Mouse (Mus musculus) T-helper 1 cell (primary cell): Measurements from ENCODE around the gene 9230112D13Rik.

Experiments
- in situ Hi-C: fragments of 300-600 bp; cut with MboI, MseI; formaldehyde crosslinking; loops from one replicate; pipeline ENCODE4 v1.15.1; 2025; ENCODE audit warnings: high pct_unique_total_duplicates

9230112D13Rik gene

DNA sequence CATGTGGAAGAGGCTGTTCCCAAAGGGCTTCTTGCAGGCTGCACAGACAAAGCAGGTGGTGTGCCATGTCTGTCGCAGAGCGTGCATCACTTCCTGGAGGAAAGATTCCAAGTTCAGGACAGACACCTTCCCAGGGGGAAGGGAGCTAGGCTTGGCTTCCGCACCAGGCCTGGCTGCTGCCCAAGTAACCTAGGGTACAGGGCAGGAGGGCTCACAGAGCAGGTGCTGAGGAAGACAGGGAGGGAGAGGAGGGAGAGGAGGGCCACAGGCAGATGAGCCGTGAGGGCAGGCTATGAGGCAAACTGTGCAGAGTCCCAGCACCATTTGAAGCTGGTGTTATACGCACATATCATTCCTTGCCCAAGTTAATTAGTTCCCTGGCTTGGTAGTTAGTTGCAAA, 19.3 kb upstream of the 9230112D13Rik start:
- in situ Hi-C loops: no loop called here

DNA sequence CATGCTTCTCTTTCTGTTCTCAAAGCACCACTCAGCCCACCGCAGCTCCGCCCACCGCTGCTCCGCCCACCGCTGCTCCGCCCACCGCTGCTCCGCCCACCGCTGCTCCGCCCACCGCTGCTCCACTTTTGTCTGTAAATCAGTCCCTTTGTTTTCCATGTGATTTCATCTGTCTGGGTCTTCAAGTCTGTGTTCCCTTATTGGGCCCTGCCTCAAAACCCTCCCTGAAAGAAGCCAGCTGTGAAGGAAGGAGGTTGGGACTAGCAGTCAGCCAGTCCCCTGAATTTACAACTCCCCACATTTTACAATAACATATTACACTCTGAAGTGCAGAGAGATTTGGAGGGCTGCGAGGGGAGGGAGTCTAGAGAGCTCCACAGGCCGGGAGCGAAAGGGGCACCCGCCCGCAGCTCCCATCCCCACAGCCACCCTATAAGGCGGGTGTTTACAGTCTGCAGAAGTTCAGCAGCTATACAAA, 18.1 kb upstream of the 9230112D13Rik start:
- in situ Hi-C loops: no loop called here

DNA sequence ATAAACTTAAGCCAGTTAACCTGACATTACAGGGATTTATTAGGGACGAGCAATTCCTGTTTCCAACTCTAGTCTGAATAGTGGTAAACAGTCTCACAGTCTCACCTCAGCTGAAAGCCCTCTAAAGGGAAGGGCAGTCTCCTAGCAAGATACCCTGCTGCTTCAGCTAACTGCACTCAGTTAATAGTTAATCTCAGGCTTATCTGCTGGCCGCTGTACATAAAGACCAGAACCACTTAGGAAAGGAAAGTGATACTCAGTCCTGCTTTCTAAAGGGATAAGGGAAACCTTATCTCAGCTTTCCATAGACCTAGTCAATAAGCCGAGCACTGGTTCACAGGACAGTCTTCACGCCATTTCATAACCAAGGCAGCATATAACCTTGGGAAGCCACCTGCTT, 13.3 kb upstream of the 9230112D13Rik start:
- in situ Hi-C loops: no loop called here

DNA sequence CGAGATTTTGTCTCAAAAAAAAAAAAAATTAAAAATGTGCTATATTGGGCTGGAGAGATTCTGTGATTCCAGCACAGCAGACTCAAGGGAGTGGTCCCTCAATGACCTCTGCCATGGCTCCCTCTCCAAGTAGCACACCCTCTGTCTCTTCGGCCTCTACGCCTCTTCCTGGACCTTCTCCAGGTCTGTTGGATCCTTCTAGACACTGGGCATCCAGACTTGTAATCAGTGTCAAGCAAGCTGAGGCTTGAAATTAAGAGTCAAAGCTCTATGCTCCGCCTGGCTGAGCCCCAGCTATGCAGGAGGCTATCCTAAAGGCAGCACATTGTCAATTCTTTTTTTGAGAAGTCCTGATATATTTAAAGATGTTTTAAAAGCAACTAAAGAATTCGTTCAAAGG, 10.9 kb upstream of the 9230112D13Rik start:
- in situ Hi-C loops: no loop called here

DNA sequence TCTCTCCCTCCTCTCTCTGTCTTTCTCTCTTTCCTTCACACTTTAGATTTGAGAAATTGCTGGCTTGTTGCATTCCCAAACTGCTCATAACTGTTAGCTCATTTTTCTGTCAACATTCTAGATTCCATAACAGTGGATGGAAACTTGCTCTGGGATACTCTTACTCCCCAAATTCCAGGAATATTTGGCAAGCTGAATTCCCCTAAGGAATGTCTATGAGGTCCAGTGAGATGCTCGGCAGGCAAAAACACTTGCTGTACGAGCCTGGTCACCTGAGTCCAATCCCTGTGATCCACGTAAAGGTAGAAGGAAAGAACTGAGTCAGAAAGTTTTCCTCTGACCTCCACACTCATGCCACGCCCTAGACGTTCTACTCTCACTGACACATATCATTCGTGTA, 9.9 kb upstream of the 9230112D13Rik start:
- in situ Hi-C loops: no loop called here

DNA sequence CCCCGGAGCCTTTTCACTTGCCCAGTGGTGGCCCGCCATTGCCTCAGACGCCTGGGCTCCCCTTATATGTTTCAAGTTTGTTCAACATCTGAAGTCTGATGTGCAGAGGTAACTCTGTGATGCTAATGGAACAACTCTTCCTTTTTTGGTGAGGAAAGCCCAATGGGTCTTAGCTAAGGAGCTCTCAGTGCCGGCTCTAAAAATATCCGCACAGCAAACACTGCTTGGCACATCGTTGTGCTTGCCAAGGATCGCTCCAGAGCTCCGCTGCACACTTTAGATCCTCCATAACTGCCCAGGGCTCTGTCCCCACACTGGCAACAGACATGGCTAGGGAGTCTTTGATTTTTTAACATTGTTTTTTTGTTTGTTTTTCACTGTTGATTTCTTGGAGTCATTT, 6.2 kb upstream of the 9230112D13Rik start:
- in situ Hi-C loops: no loop called here

DNA sequence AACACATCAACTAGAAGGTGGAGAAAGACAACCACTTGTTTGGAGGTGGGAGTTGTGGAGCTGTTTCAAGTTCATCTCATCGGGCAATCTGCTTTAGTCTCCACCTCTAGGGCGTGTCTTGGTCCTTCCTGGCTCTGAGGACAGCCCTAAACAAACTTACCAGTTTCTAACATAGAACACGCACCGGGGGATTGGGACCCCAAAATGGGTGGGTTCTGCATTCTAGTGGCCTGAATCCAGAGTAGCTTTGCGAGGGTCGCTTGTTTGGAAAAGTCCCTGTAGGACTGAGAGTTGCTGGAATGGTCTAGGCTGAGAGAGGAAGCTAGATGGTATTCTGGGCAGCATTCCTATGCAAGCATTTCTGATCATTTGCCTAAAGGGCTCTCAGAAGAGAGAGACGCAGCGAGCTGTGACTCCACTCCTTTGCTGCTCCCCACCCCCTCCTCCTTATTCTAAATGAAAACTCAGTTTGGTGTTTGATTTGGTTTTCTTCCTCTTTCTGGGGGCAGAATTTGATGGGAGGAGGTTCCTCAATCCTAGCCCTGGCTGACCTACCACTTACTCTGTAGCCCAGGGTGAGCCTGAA, 4.5 kb downstream of the 9230112D13Rik start:
- in situ Hi-C loops: no loop called here

DNA sequence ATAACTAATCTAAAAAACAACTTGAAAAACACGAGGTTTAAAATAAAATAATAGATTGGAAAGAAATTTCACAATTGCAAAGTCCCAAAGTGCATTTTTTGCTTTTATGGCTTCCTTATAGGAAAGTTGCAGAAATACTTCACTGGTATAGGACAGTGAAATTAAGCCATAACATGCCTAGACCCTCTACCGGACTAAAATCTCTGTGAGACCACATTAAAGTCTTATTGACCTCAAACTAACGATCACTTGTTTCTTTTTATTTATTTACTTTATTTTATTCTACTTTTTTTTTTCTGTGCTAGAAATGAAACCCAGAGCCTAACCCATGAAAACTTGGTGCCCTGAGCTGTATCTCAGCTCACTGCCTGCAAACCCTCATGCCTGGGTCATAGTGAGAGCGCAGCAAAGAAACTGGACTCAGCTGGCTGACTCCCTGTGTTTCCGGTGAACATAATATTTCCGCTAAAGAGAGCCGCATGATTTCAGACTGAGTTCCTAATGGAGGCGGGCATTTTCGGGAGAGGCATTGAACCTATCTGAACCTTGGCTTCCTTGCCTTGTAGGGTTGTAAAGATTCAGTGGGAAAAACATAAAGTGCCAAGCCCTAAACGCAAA, 5.5 kb downstream of the 9230112D13Rik start:
- in situ Hi-C loops: no loop called here

DNA sequence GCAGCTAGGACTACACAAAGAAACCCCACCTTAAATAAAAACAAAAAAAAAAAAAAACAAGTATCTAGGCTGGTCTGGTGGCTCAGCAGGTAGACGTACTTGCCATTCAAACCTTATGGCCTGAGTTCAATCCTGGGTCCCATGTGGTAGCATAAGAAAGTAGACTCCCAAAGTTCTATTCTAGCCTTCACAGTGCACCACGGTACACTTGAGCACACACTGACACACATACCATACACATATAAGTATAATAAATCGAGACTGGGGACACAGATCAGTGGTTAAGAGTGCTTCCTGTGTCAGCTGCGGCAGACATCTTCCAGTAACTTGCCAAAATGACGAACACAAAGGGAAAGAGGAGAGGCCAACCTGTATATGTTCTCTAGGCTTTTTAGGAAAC, 6.7 kb downstream of the 9230112D13Rik start:
- in situ Hi-C loops: no loop called here

DNA sequence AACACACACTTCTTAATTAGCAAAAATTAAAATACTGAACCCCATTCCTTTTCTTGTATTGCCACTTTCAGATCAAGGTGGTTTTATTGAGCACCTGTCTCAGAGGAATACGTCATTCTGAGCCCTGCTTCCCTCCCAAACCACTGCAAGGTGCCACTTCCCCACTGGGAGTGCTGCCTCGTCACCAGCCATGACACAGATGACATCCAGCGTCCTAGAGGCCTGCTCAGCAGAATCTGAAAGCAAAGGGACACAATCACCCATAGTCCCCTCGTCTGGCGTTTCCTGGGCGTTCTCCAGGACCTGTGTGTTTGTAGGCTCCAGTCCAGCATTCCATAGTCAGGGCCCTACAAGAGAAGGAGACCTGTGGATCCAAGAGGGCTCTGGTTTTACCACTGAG, 8.5 kb downstream of the 9230112D13Rik start:
- in situ Hi-C loops: no loop called here

DNA sequence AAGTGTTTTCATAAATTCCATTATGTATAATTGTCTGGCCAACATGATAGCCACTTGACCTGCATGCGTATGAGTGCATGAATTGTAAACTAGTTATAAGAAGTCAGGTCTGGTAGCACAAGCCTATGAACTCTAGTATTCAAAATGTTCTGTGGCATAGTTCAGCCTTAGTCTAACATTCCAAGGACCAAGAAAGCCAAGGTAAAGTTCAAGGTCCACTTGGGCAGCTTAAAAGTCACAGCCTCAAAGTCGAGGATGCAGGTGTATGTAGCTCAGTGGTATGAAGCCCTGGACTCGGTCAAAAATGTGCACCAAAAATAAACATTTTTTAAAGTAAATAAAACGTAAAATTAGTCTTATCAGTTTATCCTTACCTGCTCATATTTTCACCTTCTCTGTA, 10.0 kb downstream of the 9230112D13Rik start:
- in situ Hi-C loops: no loop called here

DNA sequence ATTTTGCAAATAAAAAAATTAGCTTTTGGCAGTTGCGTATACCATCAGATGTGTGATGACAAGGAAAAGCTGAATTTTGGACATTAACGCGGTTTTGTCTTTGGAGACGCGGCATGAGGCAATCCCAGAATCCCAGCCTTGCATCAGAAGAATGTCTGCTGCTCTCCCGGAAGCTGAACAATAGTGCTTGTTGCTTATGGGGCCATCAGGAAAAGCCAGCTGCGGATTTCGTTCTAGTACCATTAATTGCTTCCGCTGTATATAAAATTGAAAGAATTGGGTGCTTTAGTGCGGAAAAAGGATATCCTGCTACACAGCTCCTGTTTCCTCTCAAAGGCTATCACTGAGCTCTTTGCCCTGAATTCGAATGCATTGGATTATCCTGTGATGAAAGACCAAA, 10.7 kb downstream of the 9230112D13Rik start:
- in situ Hi-C loops: no loop called here

DNA sequence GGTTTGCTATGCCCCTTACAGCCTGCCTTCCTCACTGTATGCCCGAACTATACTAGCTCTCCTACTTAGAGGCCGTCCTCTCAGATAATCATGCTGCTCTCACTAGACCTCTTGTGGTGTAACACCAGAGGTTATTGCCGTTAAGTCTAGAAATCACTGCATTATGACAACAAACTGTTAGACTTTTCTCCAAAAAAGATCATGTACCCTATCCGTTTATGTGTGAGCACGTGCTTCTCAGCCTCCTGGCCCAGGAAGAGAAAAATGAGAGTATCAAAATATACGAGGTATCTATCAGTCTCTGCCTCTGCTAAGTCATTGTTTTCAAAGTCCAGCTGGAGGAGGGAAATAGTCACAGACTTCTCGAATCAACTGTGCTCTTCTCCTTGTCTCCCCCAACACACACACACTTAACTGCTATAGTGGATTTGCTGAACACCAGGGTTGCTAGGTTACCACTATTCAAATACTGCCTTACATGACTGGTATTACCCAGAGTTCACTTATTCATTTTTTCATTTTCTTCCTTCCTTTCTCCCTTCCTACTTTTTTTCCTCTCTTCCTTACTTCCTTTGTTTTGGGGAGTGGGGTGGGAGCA, 13.7 kb downstream of the 9230112D13Rik start:
- in situ Hi-C loops: no loop called here

DNA sequence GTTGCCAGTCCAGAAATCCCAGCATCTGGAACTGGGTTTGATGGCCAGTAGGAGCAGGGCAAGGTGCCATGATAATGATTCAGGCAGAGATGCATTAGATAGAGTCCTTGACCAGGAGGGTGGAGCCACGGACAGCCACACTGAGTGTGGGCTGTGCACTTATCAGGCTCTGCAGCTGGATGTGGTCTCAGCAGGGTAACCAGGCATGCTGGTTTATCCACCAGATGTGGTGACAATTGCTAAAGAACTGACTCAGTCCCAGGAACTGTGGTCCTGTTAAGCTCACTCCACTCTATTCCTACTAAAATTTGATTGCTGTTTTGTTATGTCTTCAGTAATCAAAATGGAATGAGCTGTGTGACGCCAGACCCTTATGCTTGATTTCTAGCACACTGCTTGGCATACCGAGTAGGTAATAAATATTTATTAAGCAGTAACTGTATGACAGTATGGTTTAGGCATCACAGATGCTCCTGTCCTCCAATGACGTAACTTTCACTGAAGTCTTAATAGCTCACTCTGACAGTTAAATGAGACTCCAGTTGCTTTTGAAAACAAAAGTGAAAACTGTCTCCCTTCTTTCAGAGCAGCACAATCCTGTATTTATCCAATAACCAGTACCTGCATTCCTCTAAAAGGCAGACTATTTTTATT, 14.3 kb downstream of the 9230112D13Rik start:
- in situ Hi-C loops: no loop called here

DNA sequence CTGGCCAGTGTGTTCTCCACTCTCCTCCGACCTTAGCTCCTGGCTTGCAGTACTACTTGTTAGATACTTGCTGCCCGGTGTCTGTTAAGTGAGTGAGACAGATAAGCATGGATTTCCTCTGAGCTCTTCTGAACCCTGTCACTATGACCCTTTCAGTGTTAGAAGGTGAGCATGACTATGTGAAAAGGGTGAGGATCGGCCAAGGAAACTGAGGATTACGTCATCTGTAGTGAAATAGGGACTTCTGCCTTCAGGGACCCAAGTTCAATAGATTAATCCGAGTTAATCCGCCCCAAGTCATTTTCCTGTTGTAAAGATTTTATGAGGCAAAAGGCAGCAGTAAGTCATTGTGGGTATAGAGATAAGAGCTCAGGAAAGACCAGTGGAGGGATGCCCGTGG, 17.3 kb downstream of the 9230112D13Rik start:
- in situ Hi-C loops: no loop called here

DNA sequence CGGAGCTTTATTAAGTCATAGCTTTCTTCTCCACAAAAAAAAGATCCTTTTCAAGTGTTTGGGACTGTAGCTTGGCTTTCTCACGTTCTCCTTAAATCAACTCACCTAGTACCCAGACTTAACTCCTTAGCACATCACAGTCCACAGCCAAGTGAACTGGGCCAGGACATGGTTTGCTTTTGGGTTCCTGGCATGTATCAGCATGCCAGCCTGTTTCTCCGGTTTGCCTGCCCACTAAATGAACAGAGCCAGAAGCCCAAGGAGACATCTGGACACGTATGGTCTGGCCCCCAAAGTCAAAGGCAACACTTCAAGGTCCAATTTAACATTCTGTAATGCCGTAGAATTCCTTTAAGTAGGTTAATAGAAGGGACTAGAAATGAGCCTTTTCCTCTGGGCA, 18.2 kb downstream of the 9230112D13Rik start:
- in situ Hi-C loops: loop anchor here (5.0 kb wide), 1 partner anchor 43 kb away; no protein-coding TSS in a partner anchor

DNA sequence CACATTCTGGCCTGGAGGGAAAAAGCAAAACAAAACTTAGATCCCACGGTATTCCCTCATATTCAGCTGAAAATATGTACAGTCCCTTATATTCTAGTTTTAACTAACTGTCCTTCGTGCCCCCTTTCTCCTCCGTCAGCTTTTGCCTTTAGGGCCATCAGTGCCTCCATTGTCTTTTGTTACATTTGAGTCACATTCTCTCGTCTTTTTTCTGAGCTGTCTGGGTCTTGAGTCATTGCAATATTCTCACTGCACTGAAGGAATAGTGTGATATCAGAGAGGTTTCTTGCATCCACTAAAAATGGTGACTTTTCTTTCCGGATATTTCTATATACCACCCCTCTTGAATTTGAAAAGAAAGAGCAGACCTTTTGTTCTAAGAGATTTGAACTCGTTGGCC, 18.8 kb downstream of the 9230112D13Rik start:
- in situ Hi-C loops: loop anchor here (5.0 kb wide), 1 partner anchor 44 kb away; no protein-coding TSS in a partner anchor

DNA sequence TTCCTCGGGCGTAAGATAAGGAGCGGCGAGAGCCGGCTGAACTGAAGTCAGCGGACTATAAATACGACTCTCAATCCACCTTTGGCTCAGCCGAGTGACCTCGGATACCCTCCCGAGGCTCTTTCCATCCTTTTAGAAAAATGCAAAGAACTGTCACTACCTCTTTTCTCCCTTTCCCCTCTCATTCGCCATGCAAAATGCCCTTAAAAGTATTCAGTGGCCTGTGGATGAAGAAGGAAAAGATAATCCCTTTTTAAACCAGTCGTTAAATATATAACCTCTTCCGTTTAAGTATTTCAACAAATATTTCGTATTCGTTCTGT, 19.3 kb downstream of the 9230112D13Rik start, which contains the start of gene Bmpr1a:
Gene Bmpr1a, minus strand, starts transcription at position 17 of the 323 bp plus-strand sequence.
- in situ Hi-C loops: loop anchor here (5.0 kb wide), 1 partner anchor 44 kb away; no protein-coding TSS in a partner anchor

DNA sequence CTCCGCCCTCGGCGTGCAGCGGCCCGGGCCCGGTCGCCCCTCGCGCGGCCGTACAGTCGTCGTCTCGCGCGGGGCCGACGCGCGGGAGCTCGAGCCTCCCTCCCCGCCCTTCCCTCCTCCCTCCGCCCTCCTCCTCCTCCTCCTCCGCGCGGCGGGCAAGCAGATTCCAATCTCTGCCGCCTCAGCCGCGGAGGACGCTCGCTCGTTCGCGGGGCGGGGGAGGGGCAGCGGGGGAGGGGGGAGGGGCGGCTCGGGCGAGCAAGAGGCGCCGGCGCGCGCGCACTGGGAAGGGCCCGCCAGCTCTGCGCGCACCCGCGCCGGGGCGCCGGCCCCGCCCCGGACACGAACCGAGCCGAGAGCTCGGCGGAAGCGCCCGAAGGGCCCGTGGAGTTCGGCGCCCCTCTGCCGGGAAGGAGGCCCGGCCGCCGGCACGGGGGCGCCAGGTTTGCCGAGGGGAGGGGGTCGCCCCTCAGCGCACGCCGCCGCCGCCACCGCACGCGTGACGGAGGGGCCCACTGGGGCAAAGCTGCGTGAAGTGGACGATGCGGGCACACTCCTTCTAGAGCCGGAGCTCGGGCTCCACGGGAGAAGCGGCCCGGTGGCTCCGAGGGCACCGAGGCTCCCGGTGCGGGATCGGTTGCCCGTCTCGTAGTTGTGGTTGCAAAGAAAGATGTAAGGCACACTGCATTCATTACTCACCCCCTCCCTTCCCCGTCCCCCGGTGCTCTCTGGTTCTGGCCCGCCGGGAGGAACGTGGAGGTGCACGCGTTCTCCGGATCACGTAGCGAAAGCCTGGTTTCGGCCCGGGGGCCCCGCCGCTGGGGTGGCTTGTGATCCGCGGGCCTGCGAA, 19.9 kb downstream of the 9230112D13Rik start:
- in situ Hi-C loops: loop anchor here (5.0 kb wide), 1 partner anchor 45 kb away; no protein-coding TSS in a partner anchor

DNA sequence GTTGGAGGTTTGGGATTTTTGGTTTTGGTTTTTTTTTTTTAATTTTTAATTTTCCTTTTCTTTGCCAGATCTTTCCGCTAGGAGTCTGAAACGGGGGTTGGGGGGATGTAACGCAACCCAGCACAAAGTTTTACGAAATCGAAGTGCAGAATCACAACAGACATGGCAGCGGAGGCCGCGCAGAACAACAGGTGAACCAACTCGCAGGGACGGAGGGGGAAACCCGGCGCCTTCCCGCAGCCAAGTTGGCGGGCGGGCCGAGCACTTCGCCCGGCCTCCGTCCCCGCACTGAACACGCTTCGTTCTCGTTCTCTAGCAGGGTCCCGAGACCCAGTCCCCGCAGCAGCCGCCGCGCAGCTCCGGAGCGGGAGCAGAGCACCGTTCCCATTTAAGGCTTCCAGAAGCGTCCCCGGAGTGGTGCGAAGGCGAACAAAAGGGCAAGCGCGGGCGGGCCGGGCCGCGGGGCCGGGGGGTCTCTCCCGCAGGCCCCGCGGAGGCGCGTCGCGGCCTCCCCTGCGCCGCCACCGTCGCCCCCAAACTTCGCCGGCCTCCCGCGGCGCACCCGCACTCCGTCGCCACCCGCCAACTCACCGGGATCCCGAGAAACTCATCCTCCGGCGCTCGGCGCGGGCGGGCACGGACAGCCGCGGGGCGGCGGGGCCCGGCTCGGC, 20.7 kb downstream of the 9230112D13Rik start:
- in situ Hi-C loops: loop anchor here (5.0 kb wide), 1 partner anchor 45 kb away; no protein-coding TSS in a partner anchor

DNA sequence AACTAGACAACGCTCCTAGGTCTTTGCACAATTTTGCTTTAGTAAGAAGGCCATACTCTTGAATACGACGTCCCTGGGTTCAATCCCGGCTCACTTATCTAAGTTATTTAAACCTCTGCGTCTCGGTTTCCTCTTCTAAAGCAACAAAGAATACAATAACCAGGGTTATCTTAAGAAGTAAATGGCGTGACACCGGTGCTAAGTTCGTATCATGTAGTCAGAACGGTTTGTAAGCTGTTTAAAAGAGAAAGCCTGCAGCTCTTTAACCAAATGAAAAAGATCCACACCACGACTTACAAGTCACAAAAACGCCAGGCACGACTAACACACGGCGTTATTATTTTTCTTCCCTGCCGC, 21.2 kb downstream of the 9230112D13Rik start:
- in situ Hi-C loops: loop anchor here (5.0 kb wide), 1 partner anchor 46 kb away; no protein-coding TSS in a partner anchor
